Mouse (Mus musculus) frontal cortex, adult (tissue): ENCODE measurements at regions not wholly inside any gene's neighbourhood (a gene's known extent, or its start where the extent isn't known, plus 50 kb on each side); places are given as distances from the start of the nearest gene placed in this dataset.

ENCODE experiments used
- ATAC-seq: cut with Nextera tagmentation; 2 replicates; pipeline ENCODE4 v1.9.2; 2017; ENCODE audit warnings: mild to moderate bottlenecking, moderate library complexity, mixed read lengths; ENCODE audit not compliant: low TSS enrichment

- no peak for ATAC-seq
These were observed 288.2 kb downstream of the Col12a1 start for GRCm38 (mm10) chr9:79430417-79430816.

DNA sequence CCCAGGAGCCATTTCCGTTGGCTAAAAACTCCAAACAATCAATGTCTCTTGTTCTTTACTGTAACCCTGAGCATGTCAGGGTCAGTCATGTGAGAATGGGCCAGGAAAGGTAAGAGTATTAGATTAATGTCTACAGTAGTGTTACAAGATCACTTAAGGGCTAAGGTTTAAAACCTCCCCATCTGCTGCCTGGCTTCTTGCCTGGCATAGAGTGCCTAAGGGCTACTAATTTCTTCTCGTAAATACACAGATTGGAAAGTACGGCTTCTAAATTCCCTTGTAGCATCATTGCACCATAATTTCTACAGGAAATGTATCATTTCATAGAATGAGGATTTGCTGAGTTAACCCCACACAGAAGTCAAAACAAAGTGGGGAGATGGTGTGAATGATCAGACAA is 281.0 kb downstream of the Col12a1 start:
- no peak for ATAC-seq

- ATAC-seq: no peak
These were observed 279.2 kb downstream of the Col12a1 start for GRCm38 (mm10) chr9:79439233-79439960.

DNA sequence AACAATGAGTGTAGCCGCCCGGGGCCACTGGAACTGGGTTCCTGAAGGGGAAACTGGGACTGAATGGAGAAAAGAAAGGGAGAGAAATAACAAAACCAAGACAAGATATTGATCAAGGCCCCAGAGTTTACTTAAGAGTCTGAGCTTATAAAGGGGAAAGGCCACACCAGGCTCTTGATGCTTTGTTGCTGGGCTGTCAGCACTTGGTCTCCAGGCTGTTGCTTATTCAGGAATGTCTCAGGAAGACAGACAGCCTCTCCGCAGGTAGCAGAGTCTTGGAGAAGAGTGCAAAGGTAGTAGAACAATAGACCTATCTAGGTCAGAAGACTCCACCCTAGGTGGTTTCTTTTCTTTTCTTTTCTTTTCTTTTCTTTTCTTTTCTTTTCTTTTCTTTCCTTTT is 263.4 kb downstream of the Col12a1 start:
- ATAC-seq: no peak

GRCm38 (mm10) chr9:79479118-79479517 is 239.5 kb downstream of the Col12a1 start:
- no peak for ATAC-seq

DNA sequence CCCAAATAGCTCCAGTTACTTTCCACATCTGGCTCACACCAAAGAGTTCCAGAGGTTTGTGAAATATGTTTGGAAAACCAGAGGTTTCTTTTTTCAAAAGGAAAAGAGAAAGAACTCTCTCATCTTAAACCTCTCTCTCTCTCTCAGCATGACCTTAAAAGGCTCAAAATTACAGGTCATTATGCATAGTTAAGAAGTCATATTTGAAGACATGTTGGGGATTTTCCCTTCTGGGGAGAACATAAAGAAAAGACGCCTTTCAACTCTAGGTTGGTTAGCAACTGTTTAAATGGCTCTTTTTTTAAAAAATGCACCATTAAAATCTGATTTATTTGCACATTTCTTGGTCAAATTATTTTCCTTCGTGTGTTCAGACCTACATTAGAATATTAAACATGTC is 218.4 kb downstream of the Col12a1 start:
- no peak for ATAC-seq

- ATAC-seq: no peak
These were observed 216.6 kb downstream of the Col12a1 start for GRCm38 (mm10) chr9:79502034-79502433.

DNA sequence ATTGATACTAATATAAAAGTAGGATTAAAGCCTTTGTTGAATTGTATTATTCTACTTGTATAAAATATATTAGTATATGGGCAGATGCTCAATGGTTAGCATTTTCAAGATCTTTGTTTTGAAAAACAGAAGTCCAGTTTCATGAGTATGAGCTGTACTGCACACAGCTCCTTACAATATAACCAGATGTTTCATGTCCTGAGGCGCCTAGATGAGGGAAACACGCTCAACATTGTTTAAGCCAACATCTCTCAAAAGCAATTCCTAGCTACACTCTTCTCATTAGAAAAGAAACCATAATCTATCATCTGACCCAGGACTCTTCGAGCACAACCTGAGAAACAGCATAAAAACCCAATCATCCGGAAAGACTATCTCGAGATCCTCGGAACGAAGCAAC is 202.2 kb downstream of the Col12a1 start:
- ATAC-seq: no peak

GRCm38 (mm10) chr9:79517461-79517860 is 201.2 kb downstream of the Col12a1 start:
- ATAC-seq: no peak

GRCm38 (mm10) chr9:79518640-79519039 is 200.0 kb downstream of the Col12a1 start:
- no peak for ATAC-seq

GRCm38 (mm10) chr9:79520498-79520897 is 198.1 kb downstream of the Col12a1 start:
- peak; percentile 95 for ATAC-seq

- ATAC-seq: no peak
These were observed 195.6 kb downstream of the Col12a1 start for GRCm38 (mm10) chr9:79523054-79523453.

- no peak for ATAC-seq
These were observed 193.6 kb downstream of the Col12a1 start for GRCm38 (mm10) chr9:79525000-79525399.

DNA sequence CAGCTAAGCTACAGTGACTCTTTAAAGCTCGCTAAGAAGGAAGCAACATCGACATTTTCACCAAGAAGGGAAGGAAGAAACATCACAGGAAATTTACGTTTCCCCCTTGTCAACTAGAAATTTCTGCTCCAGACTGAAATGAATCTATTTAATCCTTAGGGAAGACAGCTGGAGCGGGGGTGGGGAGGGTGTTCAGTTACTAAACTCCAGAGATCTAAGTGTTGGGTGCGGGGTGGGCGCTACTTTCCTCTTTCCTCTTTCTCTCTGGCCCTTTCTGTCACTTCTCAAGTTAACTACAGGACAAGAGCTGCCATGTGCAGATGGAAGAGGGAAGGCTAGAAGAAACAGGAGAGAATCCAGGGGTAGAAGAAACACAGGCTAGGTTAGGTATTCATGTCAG is 192.2 kb downstream of the Col12a1 start:
- ATAC-seq: peak; percentile 89

DNA sequence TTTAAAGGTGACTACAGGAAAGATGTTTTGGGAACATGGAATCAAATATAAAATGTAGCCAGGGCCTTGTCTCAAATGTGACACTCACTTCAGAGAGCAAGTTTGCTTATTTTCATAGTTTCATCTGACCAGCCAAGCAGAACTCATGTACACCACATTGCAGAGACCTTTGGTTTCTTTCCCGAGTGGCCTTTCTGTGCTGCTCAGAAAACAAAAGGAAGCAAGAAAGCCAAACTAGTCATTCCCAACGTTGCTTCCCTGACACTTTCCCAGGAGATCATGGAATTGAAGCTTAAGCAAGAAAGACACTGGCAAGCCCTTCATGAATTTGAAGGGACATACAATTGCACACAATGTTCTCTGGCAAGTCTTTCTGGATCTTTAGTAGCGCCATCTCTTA is 191.3 kb downstream of the Col12a1 start:
- no peak for ATAC-seq
